Mouse (Mus musculus) limb, embryonic 11.5 days (tissue): ENCODE data around the gene Gm20532. TPM values are rescaled to one million over a fixed set of nuclear protein-coding genes. Genes with fewer than 3 reads are reported as not detected.

Experiments
- ATAC-seq: fragments of 200-750 bp; cut with Nextera tagmentation; 2 replicates; pipeline ENCODE4 v1.8.0; 2017; ENCODE audit warnings: low read depth; ENCODE audit not compliant: insufficient number of reproducible peaks, low FRiP score, low TSS enrichment
- DNase-seq: peaks from one replicate; pipeline ENCODE4 v3.0.0-alpha.2; 2015; ENCODE audit warnings: low spot score
- H3K27ac ChIP-seq: fragments of 300-500 bp; sonication (generic); replicated peaks from 2 replicates; pipeline ENCODE4 v1.5.1; 2014; ENCODE audit warnings: low read depth, mild to moderate bottlenecking, low read length
- H3K27me3 ChIP-seq: fragments of 300-500 bp; sonication (generic); 2 replicates; pipeline ENCODE4 v1.6.1; 2014; ENCODE audit warnings: mild to moderate bottlenecking, low read length, mixed read lengths; ENCODE audit not compliant: control insufficient read depth, insufficient read depth
- H3K36me3 ChIP-seq: fragments of 300-500 bp; sonication (generic); 2 replicates; pipeline ENCODE4 v1.6.1; 2014; ENCODE audit warnings: mild to moderate bottlenecking, low read length, moderate library complexity, mixed read lengths; ENCODE audit not compliant: control insufficient read depth, insufficient read depth
- H3K4me1 ChIP-seq: fragments of 300-500 bp; sonication (generic); 2 replicates; pipeline ENCODE4 v1.6.1; 2014; ENCODE audit warnings: low read length, mixed read lengths; ENCODE audit not compliant: control insufficient read depth, insufficient read depth
- H3K4me2 ChIP-seq: fragments of 300-500 bp; sonication (generic); 2 replicates; pipeline ENCODE4 v1.6.1; 2014; ENCODE audit warnings: low read depth, mild to moderate bottlenecking, moderate library complexity; ENCODE audit not compliant: severe bottlenecking
- H3K4me3 ChIP-seq: fragments of 300-500 bp; sonication (generic); 2 replicates; pipeline ENCODE4 v1.5.1; 2014; ENCODE audit warnings: low read depth, low read length
- H3K9ac ChIP-seq: fragments of 300-500 bp; sonication (generic); 2 replicates; pipeline ENCODE4 v1.6.1; 2014; ENCODE audit warnings: mild to moderate bottlenecking, low read length
- H3K9me3 ChIP-seq: fragments of 300-500 bp; sonication (generic); 2 replicates; pipeline ENCODE4 v1.6.1; 2016; ENCODE audit warnings: low read length; ENCODE audit not compliant: control insufficient read depth
- WGBS: fragments of 180-500 bp; shearing (Covaris S2); extraction: QIAGEN DNeasy Blood & Tissue Kit; methylation state at CpG from one replicate; pipeline ENCODE4 v1.1.7; 2014; 5-methylcytosine and 5-hydroxymethylcytosine counted together
- polyA plus RNA-seq: library from polyadenylated mRNA; unstranded; fragments of >200 nt; fragmentation: Nextera tagmentation; extraction: Ambion mirVana; gene quantifications from 2 replicates; pipeline ENCODE4 v1.2.1, GENCODE M21; 2014

The Gm20532 gene
- polyA plus RNA-seq, 1 experiment from 2014 or later = not detected

GRCm38 (mm10) chr2:26634629-26635488, 48.4 kb downstream of the Gm20532 start:
- Histone ChIP-seq H3K4me3 (no peak overlapping the region), H3K36me3 (peaks cover 23% of the 10 kb centered on the region), H3K27ac (no peak overlapping the region; the same call in 1 of the 2 replicates), H3K9ac (no peak overlapping the region), H3K27me3 (no peaks in the 10 kb centered on the region), H3K9me3 (no peaks in the 10 kb centered on the region), H3K4me2 (no peak overlapping the region), H3K4me1 (peaks cover 14% of the 10 kb centered on the region)
- WGBS = 61% methylated on average over 12 of the region's 12 CpGs
- ATAC-seq = no peak
- DNase-seq = no peak

GRCm38 (mm10) chr2:26635489-26636324, 49.3 kb downstream of the Gm20532 start:
- Histone ChIP-seq H3K4me2 (no peak overlapping the region), H3K27me3 (no peaks in the 10 kb centered on the region), H3K4me1 (peaks cover 14% of the 10 kb centered on the region; the same call in 1 of the 2 replicates), H3K9me3 (no peaks in the 10 kb centered on the region), H3K9ac (no peak overlapping the region), H3K27ac (no peak overlapping the region), H3K4me3 (no peak overlapping the region), H3K36me3 (peaks cover 23% of the 10 kb centered on the region)
- ATAC-seq (no peak), DNase-seq (no peak)
- WGBS = 74% methylated on average over 21 of the region's 21 CpGs

- Histone ChIP-seq H3K27me3 (no peaks in the 10 kb centered on the region), H3K4me1 (peaks cover 14% of the 10 kb centered on the region; the same call in 1 of the 2 replicates), H3K9me3 (no peaks in the 10 kb centered on the region), H3K4me3 (no peak overlapping the region), H3K9ac (no peak overlapping the region), H3K4me2 (no peak overlapping the region), H3K27ac (no peak overlapping the region), H3K36me3 (peaks cover 23% of the 10 kb centered on the region)
- ATAC-seq = no peak
- DNase-seq = no peak
- WGBS = 56% methylated on average over 2 of the region's 2 CpGs
Observed at GRCm38 (mm10) chr2:26636325-26636635, 49.8 kb downstream of the Gm20532 start.

GRCm38 (mm10) chr2:26637316-26637932, 51.0 kb downstream of the Gm20532 start:
- Histone ChIP-seq H3K27ac (no peak overlapping the region), H3K9me3 (no peaks in the 10 kb centered on the region), H3K4me2 (no peak overlapping the region), H3K36me3 (peaks cover 23% of the 10 kb centered on the region), H3K4me1 (peaks cover 14% of the 10 kb centered on the region; the same call in 1 of the 2 replicates), H3K27me3 (no peaks in the 10 kb centered on the region), H3K4me3 (no peak overlapping the region), H3K9ac (no peak overlapping the region)
- ATAC-seq (no peak), DNase-seq (no peak)
- WGBS = 80% methylated on average over 4 of the region's 4 CpGs

- Histone ChIP-seq H3K4me2 (peak overlapping the region; percentile 74; the same call in 1 of the 2 replicates), H3K4me3 (peak overlapping the region; percentile 3; the same call in 1 of the 2 replicates), H3K36me3 (peaks cover 23% of the 10 kb centered on the region), H3K4me1 (peaks cover 14% of the 10 kb centered on the region; the same call in 1 of the 2 replicates), H3K27ac (no peak overlapping the region), H3K9ac (no peak overlapping the region), H3K9me3 (no peaks in the 10 kb centered on the region), H3K27me3 (no peaks in the 10 kb centered on the region)
- ATAC-seq (no peak), DNase-seq (no peak)
- WGBS = 87% methylated on average over 5 of the region's 5 CpGs
Observed at GRCm38 (mm10) chr2:26638039-26638438, 51.6 kb downstream of the Gm20532 start.

- Histone ChIP-seq H3K27ac (0 out of 2 replicates have a peak overlapping the region, but pooled peaks have one; percentile 42), H3K9me3 (no peaks in the 10 kb centered on the region), H3K36me3 (peaks cover 23% of the 10 kb centered on the region), H3K4me1 (peaks cover 14% of the 10 kb centered on the region; the same call in 1 of the 2 replicates), H3K9ac (peak overlapping the region; percentile 99), H3K27me3 (no peaks in the 10 kb centered on the region), H3K4me2 (peak overlapping the region; percentile 74), H3K4me3 (peak overlapping the region; percentile 100)
- 68% methylated on average over 5 of the region's 5 CpGs for WGBS
- no peak for ATAC-seq
- DNase-seq = no peak
Observed at GRCm38 (mm10) chr2:26638572-26638971, 52.1 kb downstream of the Gm20532 start.

GRCm38 (mm10) chr2:26639083-26639482, 52.6 kb downstream of the Gm20532 start:
- DNase-seq = peak; percentile 57
- 11% methylated on average over 8 of the region's 8 CpGs for WGBS
- ATAC-seq = no peak
- H3K27me3 ChIP-seq = no peaks in the 10 kb centered on the region
- H3K4me2 ChIP-seq = peak overlapping the region; percentile 74
- H3K9me3 ChIP-seq = no peaks in the 10 kb centered on the region
- H3K27ac ChIP-seq = no peak overlapping the region
- H3K36me3 ChIP-seq = peaks cover 23% of the 10 kb centered on the region
- H3K4me3 ChIP-seq = peak overlapping the region; percentile 100
- H3K4me1 ChIP-seq = peaks cover 14% of the 10 kb centered on the region; the same call in 1 of the 2 replicates
- peak overlapping the region; percentile 99 for H3K9ac ChIP-seq
